Mouse (Mus musculus) heart, adult 2 months (tissue): ENCODE data around the gene Adora2b. TPM values are rescaled to one million over a fixed set of nuclear protein-coding genes. Genes with fewer than 3 reads are reported as not detected.

Source experiments
- DNase-seq, 2 experiments: peaks; one replicate each; pipeline ENCODE4 v3.0.0; 2021
- H3K27ac ChIP-seq: fragments of 200-600 bp; 2 replicates; pipeline ENCODE4 v1.8.1; 2022
- H3K27me3 ChIP-seq: fragments of 200-500 bp; 2 replicates; pipeline ENCODE4 v1.6.1; 2012; ENCODE audit warnings: mild to moderate bottlenecking, low read length, inconsistent platforms, mixed read lengths; ENCODE audit not compliant: control insufficient read depth, insufficient read depth
- H3K36me3 ChIP-seq: fragments of 200-500 bp; 2 replicates; pipeline ENCODE4 v1.6.1; 2012; ENCODE audit warnings: low read length, inconsistent platforms; ENCODE audit not compliant: control insufficient read depth, insufficient read depth
- H3K4me1 ChIP-seq: fragments of 200-500 bp; 2 replicates; pipeline ENCODE4 v1.6.1; 2011; ENCODE audit warnings: low read length; ENCODE audit not compliant: control insufficient read depth, insufficient read depth
- H3K4me3 ChIP-seq: fragments of 200-600 bp; 2 replicates; pipeline ENCODE4 v1.8.1; 2022
- H3K79me2 ChIP-seq: fragments of 200-500 bp; replicated peaks from 2 replicates; pipeline ENCODE4 v1.6.1; 2012; ENCODE audit warnings: mild to moderate bottlenecking, inconsistent platforms, low read length, moderate library complexity, mixed read lengths; ENCODE audit not compliant: control insufficient read depth, insufficient read depth
- H3K9ac ChIP-seq: fragments of 200-500 bp; 2 replicates; pipeline ENCODE4 v1.6.1; 2012; ENCODE audit warnings: low read depth, mild to moderate bottlenecking, control low read depth, inconsistent platforms, low read length, mixed read lengths
- CTCF ChIP-seq: fragments of 200-600 bp; IDR thresholded peaks from 2 replicates; pipeline ENCODE4 v1.8.1; 2022; ENCODE audit warnings: antibody characterized with exemption, mild to moderate bottlenecking, moderate library complexity
- EP300 ChIP-seq: fragments of 200-500 bp; IDR thresholded peaks from 2 replicates; pipeline ENCODE4 v1.6.1; 2011; ENCODE audit warnings: low read depth, low read length, control low read depth; ENCODE audit not compliant: insufficient read depth
- POLR2A ChIP-seq: fragments of 200-500 bp; IDR thresholded peaks from 2 replicates; pipeline ENCODE4 v1.6.1; 2011; ENCODE audit warnings: mild to moderate bottlenecking, low read depth, low read length, control low read depth; ENCODE audit not compliant: insufficient read depth
- WGBS: fragments of 180-500 bp; shearing (Covaris S2); methylation state at CpG from one replicate; pipeline ENCODE4 v1.1.7; 2018; 5-methylcytosine and 5-hydroxymethylcytosine counted together
- intact Hi-C: fragments of 180-260 bp; cut with DNase I; formaldehyde crosslinking; loops from one replicate; pipeline ENCODE4 v1.15.1; 2025
- long read RNA-seq: library from polyadenylated mRNA; stranded (forward); transcript quantifications from one replicate; pipeline ENCODE4 v2.0.0, GENCODE M21; 2021
- polyA plus RNA-seq: library from polyadenylated mRNA; depleted of rRNA; stranded (reverse); fragments of >200 nt; gene quantifications from 2 replicates; pipeline ENCODE4 v1.2.3, GENCODE M21; 2012; rRNA removed
- total RNA-seq, 2 experiments: library from RNA; stranded (reverse); gene quantifications; 2 replicates each; pipeline ENCODE4 v1.2.3; 2021

Adora2b gene
- total RNA-seq (1 to 10 TPM in 1 of 2 experiments, under 1 TPM in 1; 0.63 to 2.0 TPM), polyA plus RNA-seq (1.7 and 1.8 TPM in 2 replicates)
- long read RNA-seq = 0 reads

- peak within 1 kb of the TSS; percentile 40 for H3K27ac ChIP-seq
- no peaks in the 10 kb centered on the region for H3K79me2 ChIP-seq
- intact Hi-C loops = loop anchor here (5.0 kb wide), 1 partner anchor 76 kb away; no protein-coding TSS in a partner anchor
- no peak for TF ChIP-seq CTCF
- no peak for TF ChIP-seq EP300
- 0 out of 2 replicates have a peak, but pooled peaks have one; percentile 22 for TF ChIP-seq POLR2A
- no peaks in the 10 kb centered on the region; the same call in 1 of the 2 replicates for H3K4me1 ChIP-seq
- WGBS = under 1% methylated on average over 66 of the region's 69 CpGs
- peak within 1 kb of the TSS; percentile 73 for H3K9ac ChIP-seq
- peaks cover 3% of the 10 kb centered on the region; the same call in 1 of the 2 replicates for H3K27me3 ChIP-seq
- peak; percentile 74 to 78 for DNase-seq
- H3K36me3 ChIP-seq = no peaks in the 10 kb centered on the region
- peak within 1 kb of the TSS; percentile 58 for H3K4me3 ChIP-seq
Observed at GRCm38 (mm10) chr11:62248401-62249244, at the start of gene Adora2b. Gene Adora2b (plus strand): TSS chr11:62248984.

DNA sequence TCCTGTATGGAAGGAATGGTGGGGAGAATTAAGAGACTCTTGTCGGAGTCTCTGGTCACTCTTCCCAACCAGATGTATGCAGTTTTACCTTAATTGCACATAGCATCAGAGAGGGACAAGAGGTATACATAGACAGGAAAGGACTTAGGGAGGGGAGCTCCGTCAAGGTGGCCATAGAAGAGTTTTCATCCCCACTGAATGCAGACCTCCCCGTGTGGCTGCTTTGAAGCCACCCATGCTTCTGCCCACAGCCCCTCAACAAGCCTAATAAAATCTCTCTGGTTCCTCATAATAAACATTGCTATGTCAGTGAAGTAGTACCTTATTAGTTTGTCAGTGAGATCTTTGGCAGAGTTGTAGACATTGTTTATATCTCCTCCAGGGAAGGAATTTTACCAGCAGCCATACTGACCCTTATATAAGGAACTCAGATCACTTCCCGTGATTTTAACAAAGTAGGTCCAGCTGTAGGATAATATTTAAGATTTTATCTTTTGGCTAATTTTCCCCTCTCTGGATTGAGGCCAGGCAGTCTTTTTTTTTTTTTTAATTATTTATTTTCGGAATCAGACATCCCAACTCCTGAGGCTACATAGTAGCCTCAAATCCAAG lies 47.8 kb upstream of the Adora2b start:
- intact Hi-C loops = no loop called here
- no peaks in the 10 kb centered on the region for H3K27me3 ChIP-seq
- 52% methylated on average over 5 of the region's 5 CpGs for WGBS
- H3K4me1 ChIP-seq = no peaks in the 10 kb centered on the region; the same call in 1 of the 2 replicates
- no peak for DNase-seq
- no peaks in the 10 kb centered on the region for H3K36me3 ChIP-seq
- H3K79me2 ChIP-seq = no peaks in the 10 kb centered on the region
- TF ChIP-seq POLR2A = no peak
- TF ChIP-seq CTCF = no peak
- no peak for TF ChIP-seq EP300
- no peak overlapping the region for H3K9ac ChIP-seq
- H3K4me3 ChIP-seq = no peak overlapping the region
- H3K27ac ChIP-seq = no peak overlapping the region

- DNase-seq = no peak
- intact Hi-C loops = no loop called here
- Histone ChIP-seq H3K9ac (no peak overlapping the region), H3K27me3 (no peaks in the 10 kb centered on the region), H3K36me3 (no peaks in the 10 kb centered on the region), H3K27ac (no peak overlapping the region), H3K4me3 (no peak overlapping the region), H3K79me2 (no peaks in the 10 kb centered on the region), H3K4me1 (no peaks in the 10 kb centered on the region; the same call in 1 of the 2 replicates)
- TF ChIP-seq EP300 (no peak), POLR2A (no peak), CTCF (no peak)
- WGBS = 68% methylated on average over 1 of the region's 1 CpGs
Observed at GRCm38 (mm10) chr11:62202645-62203044, 46.1 kb upstream of the Adora2b start.

DNA sequence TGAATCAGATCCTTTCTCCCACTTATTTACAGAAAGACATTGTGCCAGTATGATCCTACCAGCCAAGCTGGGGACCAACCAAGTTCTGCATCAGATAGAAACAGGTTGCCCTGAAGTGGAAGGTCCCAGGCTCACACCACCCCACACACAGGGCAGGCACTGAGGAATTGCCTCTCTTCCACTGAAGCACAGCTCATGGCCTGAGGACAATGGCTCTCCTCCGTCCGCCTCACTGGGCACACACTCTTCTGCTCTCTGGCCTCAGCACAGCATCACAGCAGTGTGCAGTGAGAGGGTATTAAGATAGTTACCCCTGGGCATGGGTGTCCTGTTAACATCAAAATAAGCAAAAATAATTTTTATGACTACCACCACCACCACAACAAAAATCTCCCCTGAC lies 39.7 kb upstream of the Adora2b start:
- WGBS = 89% methylated on average over 2 of the region's 2 CpGs
- TF ChIP-seq EP300 = no peak
- no peaks in the 10 kb centered on the region for H3K27me3 ChIP-seq
- H3K79me2 ChIP-seq = no peaks in the 10 kb centered on the region
- no peak for DNase-seq
- no peak overlapping the region for H3K4me3 ChIP-seq
- no peaks in the 10 kb centered on the region for H3K36me3 ChIP-seq
- no peak overlapping the region for H3K27ac ChIP-seq
- intact Hi-C loops = no loop called here
- no peaks in the 10 kb centered on the region for H3K4me1 ChIP-seq
- no peak overlapping the region for H3K9ac ChIP-seq

DNA sequence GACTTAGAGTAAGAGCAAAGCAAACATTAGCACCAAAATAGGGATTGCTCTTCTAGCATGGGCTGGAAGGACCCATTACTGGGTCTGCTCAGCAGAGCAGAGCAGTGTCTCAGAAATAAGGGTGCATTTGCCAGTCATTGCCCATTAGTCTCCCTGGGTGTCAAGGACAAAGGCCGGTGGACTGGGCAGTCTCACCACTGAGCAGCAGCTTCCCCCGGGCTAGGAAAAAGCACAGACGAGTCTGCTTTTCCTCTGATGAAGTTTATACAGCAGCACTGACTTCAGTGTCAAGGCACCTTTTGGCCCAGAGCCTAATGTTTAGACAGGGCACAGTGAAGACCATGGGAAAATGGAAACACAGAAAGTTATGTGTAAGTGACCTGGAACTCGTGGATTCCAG lies 38.9 kb upstream of the Adora2b start:
- TF ChIP-seq CTCF = no peak
- TF ChIP-seq EP300 = no peak
- no peak for TF ChIP-seq POLR2A
- WGBS = 49% methylated on average over 4 of the region's 4 CpGs
- Histone ChIP-seq H3K79me2 (no peaks in the 10 kb centered on the region), H3K27ac (no peak overlapping the region), H3K4me1 (no peaks in the 10 kb centered on the region), H3K9ac (no peak overlapping the region), H3K27me3 (no peaks in the 10 kb centered on the region), H3K36me3 (no peaks in the 10 kb centered on the region), H3K4me3 (no peak overlapping the region)
- DNase-seq = no peak
- intact Hi-C loops = no loop called here
